Mouse (Mus musculus): Measurements from ENCODE around the gene Shisa7.

DNA sequence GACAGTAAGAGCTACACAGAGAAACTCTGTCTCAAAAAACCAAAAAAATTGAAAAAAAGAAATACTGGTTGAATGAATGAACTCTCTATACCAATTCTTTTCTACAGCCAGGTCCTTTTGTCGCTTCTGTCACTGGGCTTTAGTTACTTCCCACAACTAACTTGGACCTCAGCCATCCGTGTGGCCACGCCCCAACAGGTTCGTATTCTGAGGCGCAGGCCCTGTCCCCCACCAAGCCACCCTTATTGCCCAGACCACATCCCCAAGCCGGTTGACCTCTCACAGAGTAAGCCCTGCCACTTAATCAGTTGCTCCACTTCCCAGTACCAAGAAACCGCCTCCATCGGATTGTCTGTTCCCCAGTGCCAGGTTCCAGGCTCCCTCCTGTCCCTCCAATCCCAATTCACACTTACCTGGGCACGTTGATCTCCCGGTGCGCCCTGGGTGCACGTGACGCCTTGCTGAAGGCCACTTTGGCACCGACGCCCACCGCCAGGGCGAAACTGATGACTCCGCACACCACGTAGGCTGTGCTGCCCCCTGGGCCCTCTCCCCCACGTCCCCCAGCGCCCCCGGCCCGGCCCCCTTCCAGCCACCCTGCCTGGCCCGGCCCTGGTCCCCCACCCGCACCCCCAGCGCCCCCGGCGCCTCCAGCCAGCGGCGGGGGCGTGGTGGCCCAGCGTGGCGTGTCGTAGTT lies 8.7 kb downstream of the Shisa7 start:
- TF ChIP-seq POLR2A (IDR thresholded peaks at IDR 0.05; ENCODE audit: low read depth, low read length) (no peak), CTCF (IDR thresholded peaks at IDR 0.05; ENCODE audit: extremely low read depth, insufficient read depth, insufficient read length, insufficient replicate concordance) (no peak)
